Mouse (Mus musculus): ENCODE results near the gene Myd88. TPM values are rescaled to one million over a fixed set of nuclear protein-coding genes. Genes with fewer than 3 reads are reported as not detected.

Myd88 gene
- polyA plus RNA-seq, 1 experiment from 2014 or later, result 9.5 TPM

GRCm38 (mm10) chr9:119320446-119320845 is 20.8 kb downstream of the Myd88 start:
- peak overlapping the region; percentile 98 for H3K4me3 ChIP-seq
- H3K36me3 ChIP-seq (replicated peaks), result peaks cover 11% of the 10 kb centered on the region
- 87% methylated on average over 7 of the region's 7 CpGs for WGBS
- H3K27me3 ChIP-seq (ENCODE audit: poor library complexity, severe bottlenecking), result no peaks in the 10 kb centered on the region
- H3K27ac ChIP-seq, result no peak overlapping the region
- no peak for DNase-seq (ENCODE audit: extremely low spot score, low spot score)
- peaks cover 35% of the 10 kb centered on the region for H3K4me1 ChIP-seq
- H3K9me3 ChIP-seq, result no peaks in the 10 kb centered on the region

GRCm38 (mm10) chr9:119318891-119319290 is 22.3 kb downstream of the Myd88 start:
- Histone ChIP-seq H3K27ac (no peak overlapping the region), H3K36me3 (replicated peaks) (peaks cover 11% of the 10 kb centered on the region), H3K4me1 (peaks cover 33% of the 10 kb centered on the region), H3K4me3 (no peak overlapping the region), H3K9me3 (no peaks in the 10 kb centered on the region), H3K27me3 (ENCODE audit: poor library complexity, severe bottlenecking) (no peaks in the 10 kb centered on the region)
- WGBS, result 96% methylated on average over 1 of the region's 1 CpGs
- no peak for DNase-seq (ENCODE audit: extremely low spot score, low spot score)

- WGBS, result 93% methylated on average over 10 of the region's 10 CpGs
- Histone ChIP-seq H3K9me3 (no peaks in the 10 kb centered on the region), H3K4me1 (no peaks in the 10 kb centered on the region), H3K27me3 (ENCODE audit: poor library complexity, severe bottlenecking) (no peaks in the 10 kb centered on the region), H3K4me3 (no peak overlapping the region), H3K27ac (no peak overlapping the region), H3K36me3 (replicated peaks) (peaks cover 4% of the 10 kb centered on the region)
- DNase-seq (ENCODE audit: extremely low spot score, low spot score), result no peak
Observed at GRCm38 (mm10) chr9:119313096-119313495, 28.1 kb downstream of the Myd88 start.

GRCm38 (mm10) chr9:119309067-119309466 is 32.1 kb downstream of the Myd88 start:
- Histone ChIP-seq H3K27ac (no peak overlapping the region), H3K27me3 (ENCODE audit: poor library complexity, severe bottlenecking) (no peaks in the 10 kb centered on the region), H3K9me3 (no peaks in the 10 kb centered on the region), H3K36me3 (replicated peaks) (peaks cover 7% of the 10 kb centered on the region), H3K4me1 (no peaks in the 10 kb centered on the region), H3K4me3 (no peak overlapping the region)
- no peak for DNase-seq (ENCODE audit: extremely low spot score, low spot score)
- 100% methylated on average over 1 of the region's 1 CpGs for WGBS

GRCm38 (mm10) chr9:119305863-119306262 is 35.3 kb downstream of the Myd88 start:
- Histone ChIP-seq H3K27ac (no peak overlapping the region), H3K27me3 (ENCODE audit: poor library complexity, severe bottlenecking) (no peaks in the 10 kb centered on the region), H3K4me3 (no peak overlapping the region), H3K9me3 (no peaks in the 10 kb centered on the region), H3K4me1 (no peaks in the 10 kb centered on the region), H3K36me3 (replicated peaks) (peaks cover 35% of the 10 kb centered on the region)
- 95% methylated on average over 7 of the region's 7 CpGs for WGBS
- no peak for DNase-seq (ENCODE audit: extremely low spot score, low spot score)

GRCm38 (mm10) chr9:119298563-119298962 is 42.6 kb downstream of the Myd88 start:
- WGBS, result 94% methylated on average over 3 of the region's 3 CpGs
- H3K4me1 ChIP-seq, result no peaks in the 10 kb centered on the region
- no peaks in the 10 kb centered on the region for H3K9me3 ChIP-seq
- peaks cover 48% of the 10 kb centered on the region for H3K36me3 ChIP-seq (replicated peaks)
- H3K4me3 ChIP-seq, result no peak overlapping the region
- no peaks in the 10 kb centered on the region for H3K27me3 ChIP-seq (ENCODE audit: poor library complexity, severe bottlenecking)
- no peak overlapping the region for H3K27ac ChIP-seq
- DNase-seq (ENCODE audit: extremely low spot score, low spot score), result no peak

GRCm38 (mm10) chr9:119297696-119298095 is 43.5 kb downstream of the Myd88 start:
- Histone ChIP-seq H3K27ac (no peak overlapping the region), H3K4me1 (no peaks in the 10 kb centered on the region), H3K36me3 (replicated peaks) (peaks cover 46% of the 10 kb centered on the region), H3K27me3 (ENCODE audit: poor library complexity, severe bottlenecking) (no peaks in the 10 kb centered on the region), H3K9me3 (no peaks in the 10 kb centered on the region), H3K4me3 (no peak overlapping the region)
- WGBS, result 88% methylated on average over 6 of the region's 6 CpGs
- DNase-seq (ENCODE audit: extremely low spot score, low spot score), result no peak

GRCm38 (mm10) chr9:119290791-119291190 is 50.4 kb downstream of the Myd88 start:
- no peaks in the 10 kb centered on the region for H3K9me3 ChIP-seq
- H3K36me3 ChIP-seq (replicated peaks), result peaks cover 49% of the 10 kb centered on the region
- DNase-seq (ENCODE audit: extremely low spot score, low spot score), result no peak
- H3K4me1 ChIP-seq, result no peaks in the 10 kb centered on the region
- H3K27ac ChIP-seq, result no peak overlapping the region
- no peak overlapping the region for H3K4me3 ChIP-seq
- no peaks in the 10 kb centered on the region for H3K27me3 ChIP-seq (ENCODE audit: poor library complexity, severe bottlenecking)
- 87% methylated on average over 3 of the region's 3 CpGs for WGBS

Other genes with a start within 250 kb of the Myd88 start
- 13.0 and 13.7 TPM in 2 replicates for gene Plcd1, start 247.9 kb downstream of the Myd88 start, polyA plus RNA-seq (2016; fragmentation: Nextera tagmentation; extraction: Ambion mirVana)
- 1.1 and 2.1 TPM in 2 replicates for gene Dlec1, start 238.9 kb downstream of the Myd88 start, polyA plus RNA-seq (2016; fragmentation: Nextera tagmentation; extraction: Ambion mirVana)
- gene Acaa1b, start 184.3 kb downstream of the Myd88 start, polyA plus RNA-seq (2016; fragmentation: Nextera tagmentation; extraction: Ambion mirVana), result 1.6 and 1.8 TPM in 2 replicates
- not detected in 2 replicates for gene Gm47289, start 182.2 kb downstream of the Myd88 start, polyA plus RNA-seq (2016; fragmentation: Nextera tagmentation; extraction: Ambion mirVana)
- not detected in 2 replicates for gene Slc22a13, start 132.3 kb downstream of the Myd88 start, polyA plus RNA-seq (2016; fragmentation: Nextera tagmentation; extraction: Ambion mirVana)
- gene Oxsr1, start 19.0 kb downstream of the Myd88 start, polyA plus RNA-seq (2016; fragmentation: Nextera tagmentation; extraction: Ambion mirVana), result 14.2 and 14.3 TPM in 2 replicates
- gene Acaa1a, start 1.7 kb downstream of the Myd88 start, polyA plus RNA-seq (2016; fragmentation: Nextera tagmentation; extraction: Ambion mirVana), result 72.6 and 75.2 TPM in 2 replicates
- gene Xylb, start 16.0 kb upstream of the Myd88 start, polyA plus RNA-seq (2016; fragmentation: Nextera tagmentation; extraction: Ambion mirVana), result 12.6 and 12.9 TPM in 2 replicates
- gene Slc22a14, start 24.1 kb upstream of the Myd88 start, polyA plus RNA-seq (2016; fragmentation: Nextera tagmentation; extraction: Ambion mirVana), result not detected in 2 replicates
- gene Acvr2b, start 60.7 kb upstream of the Myd88 start, polyA plus RNA-seq (2016; fragmentation: Nextera tagmentation; extraction: Ambion mirVana), result 66.0 and 70.6 TPM in 2 replicates
- 36.5 and 37.8 TPM in 2 replicates for gene Exog, start 103.5 kb upstream of the Myd88 start, polyA plus RNA-seq (2016; fragmentation: Nextera tagmentation; extraction: Ambion mirVana)
- 2.9 and 3.6 TPM in 2 replicates for gene Scn5a, start 237.6 kb upstream of the Myd88 start, polyA plus RNA-seq (2016; fragmentation: Nextera tagmentation; extraction: Ambion mirVana)